Mouse (Mus musculus): ENCODE measurements around the gene Dedd2.

Dedd2 gene

GRCm38 (mm10) chr7:25246079-25246758 lies 25.8 kb upstream of the Dedd2 start:
- no peak for DNase-seq

GRCm38 (mm10) chr7:25244562-25245369 lies 24.4 kb upstream of the Dedd2 start:
- DNase-seq, result no peak

GRCm38 (mm10) chr7:25243361-25243760 lies 22.9 kb upstream of the Dedd2 start:
- no peak for DNase-seq

GRCm38 (mm10) chr7:25241062-25241461 lies 20.6 kb upstream of the Dedd2 start:
- DNase-seq, result peak; percentile 63

GRCm38 (mm10) chr7:25240631-25241030 lies 20.2 kb upstream of the Dedd2 start:
- no peak for DNase-seq

- peak; percentile 93 for DNase-seq
These were observed 18.6 kb upstream of the Dedd2 start for GRCm38 (mm10) chr7:25238829-25239623.

GRCm38 (mm10) chr7:25238015-25238706 lies 17.7 kb upstream of the Dedd2 start:
- peak; percentile 96 for DNase-seq

- DNase-seq, result peak; percentile 99
These were observed 17.0 kb upstream of the Dedd2 start, which contains the start of gene Gsk3a for GRCm38 (mm10) chr7:25237249-25238014. Gene Gsk3a, minus strand, starts transcription at chr7:25237851.

- DNase-seq, result no peak
These were observed 15.1 kb upstream of the Dedd2 start for GRCm38 (mm10) chr7:25235526-25235925.

- DNase-seq, result no peak
These were observed 12.6 kb upstream of the Dedd2 start for GRCm38 (mm10) chr7:25233061-25233460.

GRCm38 (mm10) chr7:25232101-25232648 lies 11.8 kb upstream of the Dedd2 start:
- DNase-seq, result no peak

GRCm38 (mm10) chr7:25230690-25231285 lies 10.4 kb upstream of the Dedd2 start:
- DNase-seq, result no peak

GRCm38 (mm10) chr7:25227523-25228300 lies 7.3 kb upstream of the Dedd2 start:
- DNase-seq, result no peak

GRCm38 (mm10) chr7:25222275-25222967 lies 2.0 kb upstream of the Dedd2 start:
- no peak for DNase-seq

GRCm38 (mm10) chr7:25221102-25221883 lies 878 bp upstream of the Dedd2 start, which contains the start of gene Zfp526:
Gene Zfp526, plus strand, starts transcription at chr7:25221425.
- DNase-seq, result peak; percentile 100

- DNase-seq, result peak; percentile 96
These were observed 509 bp downstream of the Dedd2 start for GRCm38 (mm10) chr7:25219756-25220456.

- no peak for DNase-seq
These were observed 1.0 kb downstream of the Dedd2 start for GRCm38 (mm10) chr7:25219416-25219750.
